Mouse (Mus musculus) gastrocnemius, postnatal 36 days (tissue): ENCODE results near the gene Ano6. TPM values are rescaled to one million over a fixed set of nuclear protein-coding genes. Genes with fewer than 3 reads are reported as not detected.

ENCODE experiments used
- DNase-seq, 2 experiments: peaks; one replicate each; pipeline ENCODE4 v3.0.0; 2022
- intact Hi-C: fragments of 180-260 bp; cut with DNase I; formaldehyde crosslinking; loops from one replicate; pipeline ENCODE4 v1.15.1; 2025
- total RNA-seq, 2 experiments: library from RNA; stranded (reverse); gene quantifications; 2 replicates each; pipeline ENCODE4 v1.2.3; 2021

The Ano6 gene
- total RNA-seq, 2 experiments from 2014 or later, result 36.1 to 37.1 TPM

DNA sequence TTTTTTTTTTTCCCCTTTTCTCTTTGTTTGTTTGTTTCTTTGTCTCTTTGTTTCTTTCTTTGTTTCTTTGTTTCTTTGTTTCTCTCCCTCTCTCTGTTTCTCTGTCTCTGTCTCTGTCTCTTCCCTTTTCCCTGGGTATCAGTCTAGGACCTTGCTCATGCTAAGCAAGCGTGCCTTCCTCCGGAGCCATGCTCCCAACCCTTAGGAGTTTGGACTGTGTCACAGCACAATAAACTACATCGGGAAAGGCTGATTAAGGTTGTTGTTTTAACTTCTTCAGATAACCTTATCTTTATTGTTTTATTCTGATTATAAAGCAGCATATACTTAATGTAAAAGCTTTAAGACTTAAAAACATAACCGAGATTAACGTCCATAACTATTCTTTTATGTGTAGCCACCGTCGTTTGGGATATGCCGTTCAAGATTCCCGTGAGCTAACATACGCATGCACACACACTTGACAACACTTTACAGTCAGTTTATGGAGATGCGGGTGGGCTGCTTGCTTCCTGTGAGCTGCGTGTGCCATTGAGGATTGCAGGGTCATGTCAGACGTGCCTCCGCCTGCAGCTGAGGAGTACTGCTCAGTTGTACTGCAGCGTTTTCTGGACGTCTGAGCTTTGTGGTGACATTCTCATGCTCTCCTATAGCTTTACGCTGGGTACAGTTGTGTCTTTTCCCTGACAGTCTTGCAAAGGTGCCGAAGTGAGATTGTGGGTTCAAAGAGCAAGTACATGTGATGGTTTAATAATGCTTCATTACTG is 52.7 kb downstream of the Ano6 start:
- DNase-seq, result no peak
- intact Hi-C loops, result no loop called here

DNA sequence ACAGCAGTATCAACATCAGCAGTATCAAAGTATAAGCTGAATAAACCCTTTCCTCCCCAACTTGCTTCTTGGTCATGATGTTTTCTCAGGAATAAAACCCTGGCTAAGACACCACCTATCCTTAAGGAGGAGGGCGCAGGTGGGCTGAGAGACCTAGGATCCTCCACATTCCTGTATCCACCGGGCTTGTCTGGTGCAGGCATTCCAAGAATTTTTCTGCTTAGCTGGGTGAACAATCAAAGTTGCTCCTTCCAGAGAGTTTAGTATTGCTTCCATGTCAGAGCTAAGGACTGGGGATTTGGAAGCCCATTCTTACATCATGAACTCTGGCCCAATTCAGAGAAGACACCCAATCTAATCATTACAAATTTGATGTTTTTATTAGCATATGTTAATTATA is 53.8 kb downstream of the Ano6 start:
- intact Hi-C loops, result no loop called here
- no peak for DNase-seq

GRCm38 (mm10) chr15:95846102-95846501 is 55.5 kb downstream of the Ano6 start:
- intact Hi-C loops, result no loop called here
- DNase-seq, result no peak

DNA sequence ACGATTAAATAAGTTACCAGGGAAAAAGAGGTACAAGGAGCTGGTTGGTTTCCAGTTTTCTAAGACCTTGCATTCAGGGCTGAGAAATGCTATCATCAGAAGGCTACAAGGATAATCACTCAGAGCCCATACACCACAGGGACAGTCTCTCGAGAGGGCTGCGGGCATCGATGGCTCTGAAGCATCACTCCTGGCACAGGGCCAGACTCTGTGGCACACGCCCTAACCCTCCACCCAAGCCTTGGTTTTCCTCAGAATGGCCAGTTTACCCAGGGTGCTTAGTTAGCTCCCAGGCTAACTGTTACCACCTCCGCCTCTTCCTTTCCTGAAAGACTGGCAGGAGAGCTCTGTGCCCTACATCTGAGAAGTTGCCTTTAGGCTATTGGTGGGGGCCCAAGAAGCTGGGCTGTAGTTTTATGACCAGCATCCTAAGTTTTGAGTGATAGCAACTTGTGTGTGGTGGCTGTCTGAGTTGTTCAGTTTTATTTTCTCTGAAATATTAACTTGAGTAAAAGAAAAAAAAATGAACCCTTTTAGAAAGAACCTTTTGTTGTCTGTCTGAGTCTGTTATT is 57.9 kb downstream of the Ano6 start:
- DNase-seq, result no peak
- intact Hi-C loops, result no loop called here

DNA sequence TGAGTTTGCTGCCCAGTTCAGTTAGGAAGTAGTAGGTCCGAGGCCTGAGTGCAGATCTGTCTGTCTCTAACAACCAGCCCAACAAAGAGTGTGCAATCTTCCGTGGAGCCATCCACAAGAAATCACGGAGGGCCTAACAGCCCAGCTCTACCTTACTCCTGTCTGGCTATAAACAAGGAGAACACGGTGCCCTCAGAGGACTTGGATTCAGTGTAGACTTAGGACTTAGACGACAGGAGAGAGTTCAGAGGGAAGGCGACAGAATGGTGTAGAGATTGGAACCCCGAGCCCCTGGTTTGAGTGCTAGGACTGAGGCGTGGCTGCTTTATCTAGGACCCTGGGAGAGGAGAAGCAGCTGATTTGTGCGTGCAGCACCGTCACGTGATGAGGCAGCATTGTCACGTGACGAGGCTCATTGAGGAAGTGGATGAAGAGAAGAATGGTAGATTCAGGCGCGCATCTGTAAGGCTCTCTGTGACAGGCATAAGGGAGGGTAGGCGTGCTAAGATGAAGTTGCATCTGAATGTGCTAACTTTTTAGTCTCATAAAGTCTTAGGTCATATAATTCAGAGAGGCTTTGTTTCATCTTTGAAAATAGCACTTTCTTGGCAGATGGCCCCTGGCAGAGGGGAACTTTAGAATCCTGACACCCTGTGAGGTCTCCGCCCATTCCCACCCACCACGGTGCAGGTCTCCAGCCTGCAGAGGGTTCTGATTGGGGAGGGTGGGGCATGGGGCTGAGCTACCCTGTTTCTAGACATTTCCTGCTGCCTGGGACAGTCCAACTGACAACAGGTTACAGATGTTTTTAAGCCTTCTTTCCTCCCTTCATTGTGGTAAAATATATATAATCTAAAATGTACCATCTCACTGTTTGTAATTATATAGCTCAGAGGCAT is 59.1 kb downstream of the Ano6 start:
- no peak for DNase-seq
- intact Hi-C loops, result no loop called here

GRCm38 (mm10) chr15:95850546-95850945 is 59.9 kb downstream of the Ano6 start:
- no peak for DNase-seq
- intact Hi-C loops, result no loop called here

DNA sequence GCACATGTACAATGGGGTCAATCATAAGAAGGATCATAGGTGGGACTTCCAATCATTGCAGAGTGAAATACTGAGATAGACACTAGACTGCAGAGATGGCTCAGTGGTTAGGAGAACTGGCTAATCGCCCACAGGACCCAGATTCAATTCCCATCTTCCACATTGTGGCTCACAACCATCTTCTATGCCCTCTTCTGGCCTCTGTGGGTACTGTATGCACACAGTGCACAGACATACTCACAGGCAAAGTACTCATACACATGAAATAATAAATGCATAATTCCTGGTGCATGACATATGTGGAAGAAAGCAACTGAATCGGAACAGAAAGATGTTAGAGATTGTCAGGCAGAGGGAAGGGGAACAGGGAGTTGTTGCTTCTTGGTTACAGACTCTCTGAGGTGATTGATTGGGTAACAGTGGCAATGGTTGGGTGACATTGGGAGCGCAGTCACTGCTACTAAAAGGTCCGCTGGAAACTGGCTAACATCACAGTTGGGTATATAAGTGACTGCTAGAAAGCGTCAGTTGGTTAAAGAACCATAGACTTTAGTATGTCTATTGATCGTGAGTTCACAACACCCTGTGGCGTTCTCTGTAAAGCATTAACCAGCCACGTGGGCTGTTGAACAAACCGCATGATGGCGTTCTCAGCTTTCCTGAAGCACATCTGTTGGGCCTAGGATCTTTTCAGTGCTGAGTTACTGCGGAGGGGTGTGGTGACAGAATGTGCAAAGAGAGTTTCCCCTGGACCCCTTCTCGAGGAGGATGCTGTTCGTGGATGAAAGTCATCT is 64.6 kb downstream of the Ano6 start:
- DNase-seq, result no peak
- intact Hi-C loops, result no loop called here

- DNase-seq, result no peak
- intact Hi-C loops, result no loop called here
Measured at GRCm38 (mm10) chr15:95855953-95856352, 65.3 kb downstream of the Ano6 start.

DNA sequence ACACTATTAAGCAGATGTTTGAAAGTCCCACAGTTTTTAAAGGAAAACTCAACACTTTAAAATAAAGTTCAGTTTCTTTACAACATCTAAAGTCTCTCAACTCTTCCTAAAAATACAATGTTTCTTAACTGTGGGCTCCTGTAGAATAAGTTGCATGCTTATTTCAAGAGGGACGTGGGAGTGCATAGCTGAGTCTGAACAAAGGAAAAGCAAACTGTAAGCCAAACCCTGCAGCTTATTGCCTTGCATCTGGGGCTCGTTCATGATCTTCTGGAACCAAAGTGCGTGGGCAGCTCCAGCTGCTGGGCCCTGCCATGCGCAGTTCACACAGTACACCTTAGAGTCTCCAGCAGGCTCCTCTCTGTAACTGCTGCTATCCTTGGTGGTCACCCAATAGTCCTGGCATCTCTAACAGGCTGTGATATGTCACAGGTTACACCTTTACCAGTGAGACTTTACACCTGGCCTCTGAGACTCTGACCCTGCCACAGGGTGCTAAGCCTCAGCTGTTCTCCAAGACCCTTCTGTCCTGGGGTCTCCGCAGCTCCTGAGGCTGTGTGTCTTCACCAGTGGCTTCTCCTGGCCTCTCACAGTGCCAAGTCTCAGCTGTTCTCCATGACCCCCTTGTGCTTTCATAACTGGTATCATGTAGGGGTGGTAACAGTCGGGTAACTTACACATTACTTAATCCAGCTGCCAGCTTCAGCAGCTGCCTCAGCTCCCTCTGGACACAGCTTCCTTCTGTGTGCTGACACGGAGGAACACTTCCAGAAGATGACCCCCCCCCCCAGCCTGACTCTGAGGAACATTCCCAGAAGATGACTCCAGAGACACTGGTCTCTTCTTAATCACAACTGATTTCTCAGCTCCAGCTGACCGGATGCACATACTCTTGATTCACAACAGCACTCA is 66.3 kb downstream of the Ano6 start:
- DNase-seq, result peak in 1 of 2 experiments; percentile 20
- intact Hi-C loops, result no loop called here

DNA sequence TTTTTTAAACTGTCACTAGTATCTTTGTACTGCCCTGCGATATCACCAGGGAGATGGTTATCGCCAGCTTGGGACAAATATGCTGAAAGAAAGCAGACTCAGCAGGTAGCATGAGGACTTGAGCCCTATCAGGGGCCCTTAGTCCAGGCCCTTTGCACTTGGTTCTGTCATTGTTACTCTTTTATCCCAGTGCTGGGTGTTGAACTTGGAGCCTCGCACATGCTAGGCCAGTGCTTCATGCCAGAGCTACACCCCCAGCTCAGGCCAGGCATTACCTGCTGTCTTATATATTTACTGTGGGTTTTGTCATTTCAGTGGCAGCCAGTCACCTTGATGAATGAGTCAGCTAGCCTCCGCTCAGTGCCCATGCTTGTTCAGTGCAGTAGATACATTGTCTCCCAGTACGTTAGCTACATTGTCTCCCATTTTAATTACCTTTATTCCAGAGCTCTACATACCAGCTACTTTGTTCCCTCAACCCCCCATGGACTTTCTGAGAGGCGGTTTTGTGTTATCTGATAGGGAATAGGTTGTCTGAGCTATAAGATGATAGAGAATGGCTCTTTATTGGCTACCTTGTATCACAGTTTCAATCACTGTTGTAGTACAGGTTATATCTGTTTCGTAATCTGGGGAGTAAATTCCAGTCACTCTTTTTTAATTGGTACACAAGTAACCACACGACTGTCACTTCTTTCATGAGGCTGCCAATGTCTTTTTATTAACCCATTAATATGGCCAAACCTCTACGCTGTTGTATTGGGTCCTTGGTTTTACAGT is 68.4 kb downstream of the Ano6 start:
- intact Hi-C loops, result no loop called here
- peak in 1 of 2 experiments; percentile 2 for DNase-seq

DNA sequence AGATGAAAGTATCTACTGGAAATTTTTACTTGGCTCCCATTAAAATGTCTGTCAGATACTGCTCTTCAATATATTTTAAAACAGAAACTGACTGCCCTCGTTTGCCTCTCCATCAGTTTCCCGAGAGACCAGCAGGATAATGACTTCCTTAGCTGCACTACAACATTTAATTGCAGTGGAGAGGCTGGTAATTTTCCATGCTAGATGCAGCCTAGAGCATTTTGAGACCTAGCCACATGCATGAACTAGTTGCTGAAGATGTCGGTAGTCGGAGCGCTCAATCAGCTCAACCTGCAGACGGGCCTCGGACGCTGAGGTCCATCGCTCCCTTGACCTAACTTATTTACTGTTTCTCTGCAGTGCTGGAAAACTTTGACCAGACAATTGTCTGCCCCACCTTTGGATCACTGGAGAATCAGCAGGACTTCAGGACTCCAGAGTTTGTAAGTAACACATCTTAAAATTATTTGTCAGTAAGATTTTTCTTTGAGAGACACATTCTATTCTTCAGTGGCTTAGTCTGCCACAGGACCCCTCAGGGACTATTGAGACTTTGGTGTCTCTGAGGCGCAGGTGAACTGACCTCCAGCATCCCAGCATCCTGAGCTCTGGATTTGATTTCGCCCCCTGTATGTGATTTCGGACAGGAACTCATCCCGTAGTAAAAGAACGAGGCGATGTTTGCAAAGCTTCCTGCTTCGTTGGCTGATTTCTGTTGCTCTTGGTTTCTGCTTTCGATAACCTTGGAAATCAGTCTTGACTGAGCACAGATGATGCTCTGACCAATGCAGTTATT is 73.4 kb downstream of the Ano6 start:
- intact Hi-C loops, result no loop called here
- DNase-seq, result peak in 1 of 2 experiments; percentile 13

DNA sequence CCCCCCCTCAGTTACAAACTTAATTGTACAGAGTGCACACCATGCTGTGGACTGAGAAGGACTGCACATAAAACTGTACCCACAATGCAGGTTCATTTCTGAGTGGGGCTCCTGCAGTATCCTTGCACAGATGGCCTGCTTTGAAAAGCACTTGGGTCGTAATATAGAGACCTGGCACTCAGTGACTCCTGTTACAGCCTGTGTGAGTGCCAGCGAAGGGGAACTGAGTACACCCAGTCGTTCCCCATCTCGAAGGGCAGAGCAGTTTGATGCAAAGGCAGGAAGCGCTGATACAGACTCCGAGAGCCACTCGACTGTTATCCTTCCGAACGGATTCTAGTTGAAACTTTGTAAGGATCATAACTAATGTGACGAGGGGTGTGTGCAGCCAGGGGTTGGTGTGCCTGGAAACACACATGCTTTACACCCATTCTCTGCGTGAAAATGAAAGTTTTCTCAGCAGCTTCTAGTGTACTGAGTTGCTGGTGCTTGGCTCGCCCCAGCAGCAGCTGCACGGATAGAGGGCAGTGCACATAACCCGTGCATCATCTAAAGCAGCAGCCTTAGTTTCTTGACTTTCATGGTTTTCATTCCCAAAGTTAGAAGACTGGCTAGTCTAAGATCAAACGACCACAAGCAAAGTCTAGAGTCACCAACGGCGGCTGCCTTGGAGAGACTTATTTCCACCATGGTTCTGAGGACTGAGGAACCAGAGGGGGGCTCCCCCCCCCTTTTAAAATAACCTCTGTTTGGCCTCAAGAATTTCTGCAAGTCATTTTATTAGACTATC is 74.9 kb downstream of the Ano6 start:
- DNase-seq, result peak in 1 of 2 experiments; percentile 21
- intact Hi-C loops, result no loop called here

DNA sequence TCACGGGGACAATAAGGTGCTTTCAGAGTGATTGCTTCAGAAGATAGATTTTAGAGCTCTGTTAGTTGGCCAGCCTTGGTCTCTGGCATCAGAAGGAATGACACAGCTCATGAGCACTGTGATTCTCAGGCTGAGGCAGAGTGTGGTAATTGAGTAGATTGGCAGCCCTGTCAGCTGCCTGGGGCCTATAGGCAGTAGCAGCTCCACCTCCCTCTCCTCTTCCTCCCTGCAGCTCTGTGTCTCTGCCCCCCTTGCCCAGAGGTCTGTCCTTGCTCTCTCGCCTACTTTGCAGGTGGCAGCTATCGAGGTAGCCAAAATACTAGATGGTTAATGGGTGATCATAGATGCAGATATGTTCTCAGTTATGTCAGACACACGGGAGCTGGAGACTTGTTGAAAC is 77.5 kb downstream of the Ano6 start:
- intact Hi-C loops, result no loop called here
- DNase-seq, result peak in 1 of 2 experiments; percentile 1

DNA sequence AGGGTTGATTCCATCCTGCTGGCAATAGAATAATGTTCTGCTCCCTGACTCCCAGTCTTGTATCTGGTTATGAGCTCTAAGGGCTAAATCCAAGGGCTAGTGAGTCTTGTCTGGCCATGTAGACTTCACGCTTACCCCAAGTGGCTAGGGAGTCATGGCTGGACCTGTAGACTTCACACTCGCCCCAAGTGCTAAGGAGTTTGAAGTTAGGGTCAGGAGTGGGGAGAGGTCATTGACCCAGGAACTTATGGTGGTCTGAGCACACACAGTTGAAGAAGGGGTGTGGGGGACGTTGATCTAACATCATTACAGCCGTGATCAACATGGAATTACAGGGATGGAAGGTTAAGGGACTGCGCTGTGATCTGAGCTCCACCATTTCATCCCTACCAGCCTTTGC is 79.0 kb downstream of the Ano6 start:
- no peak for DNase-seq
- intact Hi-C loops, result no loop called here

- no peak for DNase-seq
- intact Hi-C loops, result no loop called here
Measured at GRCm38 (mm10) chr15:95871631-95872030, 81.0 kb downstream of the Ano6 start.

DNA sequence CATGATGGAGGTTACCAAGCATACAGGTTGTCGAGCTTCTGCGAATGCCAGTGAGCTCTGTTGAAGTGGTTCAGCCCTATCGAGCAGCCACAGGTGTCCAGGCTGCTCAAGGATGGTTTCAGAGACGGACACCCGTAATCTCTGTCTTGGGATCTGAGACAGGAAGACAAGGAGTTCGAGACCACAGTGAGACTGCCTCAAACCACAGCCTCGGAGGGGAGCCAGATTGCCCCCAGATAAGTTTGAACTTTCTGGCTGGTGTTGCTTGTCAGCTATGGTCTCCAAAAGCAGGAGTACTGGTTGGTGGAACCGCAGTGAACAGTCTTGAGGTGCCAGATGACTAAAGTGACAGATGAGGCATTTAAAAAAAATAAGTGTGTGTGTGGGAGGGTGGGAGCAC is 81.8 kb downstream of the Ano6 start:
- intact Hi-C loops, result no loop called here

DNA sequence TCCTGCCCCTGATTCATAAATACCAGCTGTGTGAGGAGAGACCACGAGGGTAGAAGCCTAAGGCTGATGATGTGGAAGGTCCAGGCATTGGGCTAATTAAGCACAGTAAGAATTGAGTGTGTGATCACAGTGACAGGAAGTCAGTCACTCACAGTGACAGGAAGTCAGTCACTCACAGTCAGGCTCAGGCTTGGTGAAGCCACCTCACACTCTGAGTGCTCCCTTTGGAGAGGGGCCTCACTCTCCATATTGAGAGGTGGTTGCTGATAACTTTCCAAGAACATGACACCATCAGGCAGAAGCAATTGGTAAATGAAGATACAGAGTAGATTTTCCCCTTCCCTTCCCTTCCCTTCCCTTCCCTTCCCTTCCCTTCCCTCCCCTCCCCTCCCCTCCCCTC is 82.6 kb downstream of the Ano6 start:
- intact Hi-C loops, result no loop called here
- no peak for DNase-seq

More for the DNA sequence above, 81.8 kb downstream of the Ano6 start:
- no peak for DNase-seq
